Mouse (Mus musculus) stomach, embryonic 16.5 days (tissue): ENCODE measurements around the gene Capn13. TPM values are rescaled to one million over a fixed set of nuclear protein-coding genes. Genes with fewer than 3 reads are reported as not detected.

Experiments
- ATAC-seq: fragments of 200-750 bp; cut with Nextera tagmentation; 2 replicates; pipeline ENCODE4 v1.8.0; 2017; ENCODE audit warnings: moderate number of reproducible peaks, moderate TSS enrichment; ENCODE audit not compliant: insufficient read depth, low FRiP score
- H3K27ac ChIP-seq: fragments of 300-500 bp; sonication (generic); 2 replicates; pipeline ENCODE4 v1.5.1; 2014; ENCODE audit warnings: low read length
- H3K27me3 ChIP-seq: fragments of 300-500 bp; sonication (generic); 2 replicates; pipeline ENCODE4 v1.6.1; 2014; ENCODE audit warnings: low read length, control low read depth, mixed read lengths; ENCODE audit not compliant: control insufficient read depth, insufficient read depth
- H3K36me3 ChIP-seq: fragments of 300-500 bp; sonication (generic); 2 replicates; pipeline ENCODE4 v1.6.1; 2014; ENCODE audit warnings: low read length; ENCODE audit not compliant: control insufficient read depth, insufficient read depth
- H3K4me1 ChIP-seq: fragments of 300-500 bp; sonication (generic); 2 replicates; pipeline ENCODE4 v1.6.1; 2014; ENCODE audit warnings: low read length, control low read depth, mixed read lengths; ENCODE audit not compliant: control insufficient read depth, insufficient read depth
- H3K4me2 ChIP-seq: fragments of 300-500 bp; sonication (generic); 2 replicates; pipeline ENCODE4 v1.6.1; 2014; ENCODE audit warnings: low read depth, low read length, mixed read lengths
- H3K4me3 ChIP-seq: fragments of 300-500 bp; sonication (generic); replicated peaks from 2 replicates; pipeline ENCODE4 v1.5.1; 2014; ENCODE audit warnings: mild to moderate bottlenecking, low read length
- H3K9ac ChIP-seq: fragments of 300-500 bp; sonication (generic); 2 replicates; pipeline ENCODE4 v1.6.1; 2014; ENCODE audit warnings: low read length
- H3K9me3 ChIP-seq: fragments of 300-500 bp; sonication (generic); replicated peaks from 2 replicates; pipeline ENCODE4 v1.6.1; 2016; ENCODE audit warnings: low read length, control low read depth; ENCODE audit not compliant: control insufficient read depth
- WGBS: fragments of 180-500 bp; shearing (Covaris S2); extraction: QIAGEN DNeasy Blood & Tissue Kit; methylation state at CpG from one replicate; pipeline ENCODE4 v1.1.7; 2014; 5-methylcytosine and 5-hydroxymethylcytosine counted together
- polyA plus RNA-seq: library from polyadenylated mRNA; unstranded; fragments of >200 nt; fragmentation: Nextera tagmentation; extraction: Ambion mirVana; gene quantifications from 2 replicates; pipeline ENCODE4 v1.2.1, GENCODE M21; 2015

Gene Capn13
- polyA plus RNA-seq, 1 experiment from 2014 or later, result 1.3 TPM

GRCm38 (mm10) chr17:73314786-73315185, 85.9 kb downstream of the Capn13 start:
- no peaks in the 10 kb centered on the region for H3K9me3 ChIP-seq
- no peaks in the 10 kb centered on the region for H3K4me1 ChIP-seq
- no peak overlapping the region for H3K4me2 ChIP-seq
- no peak for ATAC-seq
- H3K9ac ChIP-seq, result no peak overlapping the region
- H3K27me3 ChIP-seq, result no peaks in the 10 kb centered on the region
- no peaks in the 10 kb centered on the region for H3K36me3 ChIP-seq
- H3K4me3 ChIP-seq, result no peak overlapping the region
- 91% methylated on average over 13 of the region's 13 CpGs for WGBS
- H3K27ac ChIP-seq, result no peak overlapping the region

GRCm38 (mm10) chr17:73311491-73311890, 89.2 kb downstream of the Capn13 start:
- Histone ChIP-seq H3K27me3 (no peaks in the 10 kb centered on the region), H3K4me2 (no peak overlapping the region), H3K4me3 (no peak overlapping the region), H3K9me3 (no peaks in the 10 kb centered on the region), H3K4me1 (no peaks in the 10 kb centered on the region), H3K9ac (no peak overlapping the region), H3K27ac (no peak overlapping the region), H3K36me3 (no peaks in the 10 kb centered on the region)
- WGBS, result 91% methylated on average over 5 of the region's 5 CpGs
- no peak for ATAC-seq

- no peaks in the 10 kb centered on the region for H3K4me1 ChIP-seq
- no peaks in the 10 kb centered on the region for H3K36me3 ChIP-seq
- no peak for ATAC-seq
- H3K27ac ChIP-seq, result no peak overlapping the region
- H3K9ac ChIP-seq, result no peak overlapping the region
- H3K4me2 ChIP-seq, result no peak overlapping the region
- H3K27me3 ChIP-seq, result peaks cover 15% of the 10 kb centered on the region
- H3K9me3 ChIP-seq, result no peaks in the 10 kb centered on the region
- 75% methylated on average over 4 of the region's 4 CpGs for WGBS
- H3K4me3 ChIP-seq, result no peak overlapping the region
Measured at GRCm38 (mm10) chr17:73308691-73309090, 92.0 kb downstream of the Capn13 start.

GRCm38 (mm10) chr17:73306626-73307025, 94.0 kb downstream of the Capn13 start:
- H3K4me3 ChIP-seq, result no peak overlapping the region
- no peak overlapping the region for H3K4me2 ChIP-seq
- WGBS, result 46% methylated on average over 7 of the region's 7 CpGs
- no peaks in the 10 kb centered on the region for H3K9me3 ChIP-seq
- H3K36me3 ChIP-seq, result no peaks in the 10 kb centered on the region
- H3K9ac ChIP-seq, result no peak overlapping the region
- no peak overlapping the region for H3K27ac ChIP-seq
- ATAC-seq, result no peak
- H3K4me1 ChIP-seq, result no peaks in the 10 kb centered on the region
- peaks cover 19% of the 10 kb centered on the region for H3K27me3 ChIP-seq

- peaks cover 19% of the 10 kb centered on the region for H3K27me3 ChIP-seq
- H3K9me3 ChIP-seq, result no peaks in the 10 kb centered on the region
- 58% methylated on average over 9 of the region's 9 CpGs for WGBS
- no peak overlapping the region for H3K4me3 ChIP-seq
- ATAC-seq, result 0 out of 2 replicates have a peak, but pooled peaks have one; percentile 28
- H3K27ac ChIP-seq, result no peak overlapping the region
- no peak overlapping the region for H3K4me2 ChIP-seq
- H3K36me3 ChIP-seq, result no peaks in the 10 kb centered on the region
- no peaks in the 10 kb centered on the region for H3K4me1 ChIP-seq
- no peak overlapping the region for H3K9ac ChIP-seq
Measured at GRCm38 (mm10) chr17:73305622-73306021, 95.0 kb downstream of the Capn13 start.

GRCm38 (mm10) chr17:73304086-73304812, 96.4 kb downstream of the Capn13 start:
- Histone ChIP-seq H3K4me2 (no peak overlapping the region), H3K27me3 (peaks cover 19% of the 10 kb centered on the region), H3K36me3 (no peaks in the 10 kb centered on the region), H3K4me3 (no peak overlapping the region), H3K9me3 (no peaks in the 10 kb centered on the region), H3K9ac (no peak overlapping the region), H3K4me1 (no peaks in the 10 kb centered on the region), H3K27ac (no peak overlapping the region)
- ATAC-seq, result no peak
- 45% methylated on average over 19 of the region's 19 CpGs for WGBS

- Histone ChIP-seq H3K9ac (no peak overlapping the region), H3K36me3 (no peaks in the 10 kb centered on the region), H3K4me2 (no peak overlapping the region), H3K27ac (no peak overlapping the region), H3K9me3 (no peaks in the 10 kb centered on the region), H3K27me3 (peaks cover 19% of the 10 kb centered on the region), H3K4me3 (no peak overlapping the region), H3K4me1 (no peaks in the 10 kb centered on the region)
- WGBS, result 46% methylated on average over 13 of the region's 13 CpGs
- ATAC-seq, result no peak
Measured at GRCm38 (mm10) chr17:73303676-73304075, 97.0 kb downstream of the Capn13 start.

- Histone ChIP-seq H3K36me3 (no peaks in the 10 kb centered on the region), H3K9ac (no peak overlapping the region), H3K4me3 (no peak overlapping the region), H3K27me3 (peaks cover 19% of the 10 kb centered on the region), H3K4me1 (no peaks in the 10 kb centered on the region), H3K27ac (no peak overlapping the region), H3K4me2 (no peak overlapping the region), H3K9me3 (no peaks in the 10 kb centered on the region)
- WGBS, result 31% methylated on average over 5 of the region's 5 CpGs
- ATAC-seq, result no peak
Measured at GRCm38 (mm10) chr17:73303217-73303616, 97.4 kb downstream of the Capn13 start.

GRCm38 (mm10) chr17:73302104-73302503, 98.6 kb downstream of the Capn13 start:
- Histone ChIP-seq H3K9me3 (no peaks in the 10 kb centered on the region), H3K36me3 (no peaks in the 10 kb centered on the region), H3K9ac (no peak overlapping the region), H3K4me2 (no peak overlapping the region), H3K4me1 (no peaks in the 10 kb centered on the region), H3K27me3 (peaks cover 21% of the 10 kb centered on the region), H3K4me3 (no peak overlapping the region), H3K27ac (no peak overlapping the region)
- 6% methylated on average over 10 of the region's 10 CpGs for WGBS
- ATAC-seq, result no peak
